Mouse (Mus musculus) hematopoietic stem cell, adult 5-6 weeks (primary cell): Measurements from ENCODE around the gene Sipa1l1. TPM values are rescaled to one million over a fixed set of nuclear protein-coding genes. Genes with fewer than 3 reads are reported as not detected.

ENCODE experiments used
- ATAC-seq, 2 experiments: fragments of 125-278 bp in 1 of 2; replicated peaks in 1 of 2; 2 replicates each; pipeline ENCODE4 v1.8.0; 2016 to 2017; ENCODE audit warnings: inconsistent platforms in 2 of 2, mild to moderate bottlenecking in 2 of 2, moderate number of reproducible peaks in 2 of 2, low read depth in 1 of 2, moderate TSS enrichment in 1 of 2; ENCODE audit not compliant: low FRiP score in 2 of 2, poor library complexity in 2 of 2, severe bottlenecking in 2 of 2, insufficient read depth in 1 of 2, low TSS enrichment in 1 of 2
- total RNA-seq: library from RNA; stranded (forward); fragments of 172-1452, 232-1000 nt; gene quantifications from 2 replicates; pipeline ENCODE4 v1.2.3, GENCODE M21; 2017

The Sipa1l1 gene
- total RNA-seq, 1 experiment from 2014 or later: 27.9 TPM

GRCm38 (mm10) chr12:82367345-82367744, 198.2 kb downstream of the Sipa1l1 start:
- no peak for ATAC-seq

DNA sequence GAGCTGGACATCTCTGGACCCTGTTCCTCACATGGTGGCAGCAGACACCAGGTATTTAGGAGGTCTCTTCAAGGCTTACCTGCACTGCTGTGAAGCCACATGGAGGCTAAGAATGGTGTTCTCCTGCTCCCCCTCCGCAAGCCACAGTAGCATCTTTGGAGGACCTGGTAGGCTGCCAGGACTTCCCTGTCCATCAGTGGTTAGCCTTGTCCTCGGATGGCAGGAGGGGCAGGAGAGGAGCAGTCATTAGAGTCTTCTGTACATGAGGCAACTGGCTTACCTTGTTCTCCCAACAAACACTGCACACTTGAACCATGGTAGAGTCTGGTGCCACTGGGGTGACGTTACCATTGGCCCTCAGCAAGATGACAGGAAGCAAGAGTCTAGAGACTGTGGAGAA, 198.9 kb downstream of the Sipa1l1 start:
- ATAC-seq: no peak

DNA sequence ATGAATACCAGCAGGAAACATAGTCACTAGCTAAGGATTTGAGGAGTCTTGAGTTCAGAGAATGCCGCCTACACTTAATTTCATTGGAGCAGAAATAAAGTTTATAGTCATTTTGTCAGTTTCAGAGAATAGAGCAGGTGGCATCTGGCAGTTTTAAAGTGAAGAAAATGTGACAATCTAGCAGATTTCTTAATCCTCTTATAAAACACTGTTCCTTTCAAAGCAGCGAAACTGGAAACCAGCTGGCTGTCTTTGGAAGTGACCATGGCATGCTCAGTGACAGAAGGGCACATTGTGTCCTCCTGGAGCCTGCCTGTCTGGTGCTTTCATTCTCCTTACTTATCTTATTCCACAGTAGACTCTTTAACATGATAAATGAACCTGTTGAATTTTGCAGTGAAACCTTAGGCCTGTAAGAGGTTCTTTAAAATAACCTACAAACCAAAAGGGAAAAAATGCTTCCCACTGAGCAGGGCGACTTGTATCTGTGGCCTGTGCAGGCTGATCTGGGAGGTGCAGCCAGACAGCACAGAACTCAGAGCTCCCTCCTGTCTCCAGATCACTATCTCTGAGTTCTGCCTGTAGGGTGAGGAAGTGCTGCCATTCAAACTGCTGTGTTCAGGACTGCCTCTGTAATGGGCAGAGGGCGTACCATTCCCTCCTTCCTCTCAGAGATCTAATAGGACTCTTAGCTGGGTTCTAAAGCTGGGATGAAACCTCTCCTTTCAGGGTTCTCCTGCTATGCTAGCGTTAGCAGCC, 200.5 kb downstream of the Sipa1l1 start:
- no peak for ATAC-seq

DNA sequence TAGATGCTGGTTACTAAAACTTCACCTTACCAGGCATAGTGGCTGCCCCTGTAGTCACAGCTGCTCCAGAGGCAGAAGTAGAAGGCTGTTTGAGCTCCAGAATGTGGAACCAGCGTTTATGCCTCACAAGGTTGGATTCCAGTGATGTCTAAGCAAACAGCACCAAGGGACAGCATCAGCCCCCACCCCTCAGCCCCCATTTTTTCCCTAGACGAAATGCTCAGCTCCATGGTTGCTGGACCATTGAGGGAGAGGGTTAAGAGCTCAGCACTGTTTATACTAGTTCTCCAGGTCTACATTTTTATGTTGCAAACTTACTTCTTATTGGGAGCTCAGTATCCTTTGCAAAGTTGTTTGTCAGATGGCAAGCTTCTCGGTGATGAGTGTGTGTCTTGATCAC, 202.1 kb downstream of the Sipa1l1 start:
- no peak for ATAC-seq

GRCm38 (mm10) chr12:82374020-82374419, 204.9 kb downstream of the Sipa1l1 start:
- no peak for ATAC-seq

DNA sequence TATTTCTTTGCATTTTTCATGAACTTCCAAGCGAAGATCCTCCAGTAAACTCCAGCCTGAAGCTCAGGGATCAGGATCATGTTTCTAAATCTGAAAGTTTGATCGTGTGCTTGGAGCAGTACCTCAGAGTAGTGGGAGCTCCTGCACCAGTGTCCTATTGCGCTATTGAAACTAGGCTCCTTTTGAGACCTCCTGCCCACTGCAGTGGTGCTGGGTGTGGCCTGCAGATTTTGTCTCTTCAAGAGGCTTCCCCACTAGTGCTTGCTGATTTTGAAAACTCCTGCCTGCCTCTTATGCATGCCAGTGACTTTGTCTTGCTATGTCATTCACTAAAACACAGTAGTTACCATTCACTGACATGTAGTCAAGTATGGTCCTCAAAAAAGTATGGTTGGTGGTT, 213.8 kb downstream of the Sipa1l1 start:
- ATAC-seq: no peak

GRCm38 (mm10) chr12:82384719-82385118, 215.6 kb downstream of the Sipa1l1 start:
- ATAC-seq: no peak

GRCm38 (mm10) chr12:82387042-82387441, 217.9 kb downstream of the Sipa1l1 start:
- ATAC-seq: peak in 1 of 2 experiments; percentile 68; a peak in 1 of 4 replicates

DNA sequence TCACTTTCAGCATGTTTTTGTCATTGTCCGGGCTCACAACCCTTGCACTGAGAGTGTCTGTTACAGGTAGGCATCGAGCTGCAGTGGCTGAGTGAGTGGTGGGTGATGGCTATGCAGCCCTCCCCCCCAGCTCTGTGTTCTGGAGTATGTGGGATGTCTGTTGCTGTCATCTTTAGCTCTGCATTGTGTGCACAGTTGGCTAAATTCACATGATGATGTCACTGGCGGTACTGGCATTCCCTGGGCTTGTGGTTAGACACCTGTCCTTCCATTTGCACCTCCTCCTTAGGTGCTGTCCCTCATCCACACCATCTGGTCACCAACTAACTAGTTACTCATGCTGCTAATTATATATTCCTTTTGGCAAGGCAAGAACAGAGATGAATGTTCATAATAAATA, 218.5 kb downstream of the Sipa1l1 start:
- no peak for ATAC-seq

DNA sequence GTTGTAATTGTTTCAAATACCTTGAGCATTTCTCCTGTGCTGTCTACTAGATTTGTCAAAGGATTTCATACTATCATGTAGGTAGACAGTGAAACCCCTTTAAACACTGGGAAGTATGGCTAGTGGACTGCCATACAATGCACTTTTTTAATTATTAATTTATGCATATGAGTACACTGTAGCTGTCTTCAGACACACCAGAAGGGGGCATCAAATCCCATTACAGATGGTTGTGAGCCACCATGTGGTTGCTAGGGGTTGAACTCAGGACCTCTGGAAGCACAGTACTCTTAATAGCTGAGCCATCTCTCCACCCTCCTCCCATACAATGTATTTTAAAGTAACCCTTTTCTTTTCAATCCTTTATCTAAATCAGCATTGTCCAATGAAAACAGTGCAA, 219.0 kb downstream of the Sipa1l1 start:
- ATAC-seq: no peak

- peak; percentile 80 to 85 for ATAC-seq
Observed at GRCm38 (mm10) chr12:82394118-82394861, 225.2 kb downstream of the Sipa1l1 start.

GRCm38 (mm10) chr12:82395194-82395593, 226.1 kb downstream of the Sipa1l1 start:
- no peak for ATAC-seq

- ATAC-seq: no peak
Observed at GRCm38 (mm10) chr12:82397193-82397592, 228.1 kb downstream of the Sipa1l1 start.

DNA sequence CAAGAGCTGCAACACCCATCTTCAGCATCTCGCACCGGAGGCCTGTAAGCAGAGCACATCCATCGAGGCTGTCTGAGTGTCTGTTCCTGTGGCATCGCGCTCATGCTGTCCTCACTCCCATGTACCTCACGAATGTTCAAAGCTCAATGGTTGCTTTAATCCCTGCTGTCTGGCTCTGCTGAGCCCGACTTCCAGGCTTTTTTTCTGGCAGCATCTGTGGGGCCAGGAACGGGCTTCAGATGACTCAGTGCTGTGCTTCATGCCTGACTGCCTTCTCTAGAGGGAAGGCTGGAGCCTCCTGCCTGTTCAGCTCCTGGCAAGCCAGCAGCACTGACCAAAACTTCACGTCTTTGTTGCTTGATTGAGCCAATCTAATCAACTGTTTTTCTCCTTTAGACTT, 228.6 kb downstream of the Sipa1l1 start:
- no peak for ATAC-seq

DNA sequence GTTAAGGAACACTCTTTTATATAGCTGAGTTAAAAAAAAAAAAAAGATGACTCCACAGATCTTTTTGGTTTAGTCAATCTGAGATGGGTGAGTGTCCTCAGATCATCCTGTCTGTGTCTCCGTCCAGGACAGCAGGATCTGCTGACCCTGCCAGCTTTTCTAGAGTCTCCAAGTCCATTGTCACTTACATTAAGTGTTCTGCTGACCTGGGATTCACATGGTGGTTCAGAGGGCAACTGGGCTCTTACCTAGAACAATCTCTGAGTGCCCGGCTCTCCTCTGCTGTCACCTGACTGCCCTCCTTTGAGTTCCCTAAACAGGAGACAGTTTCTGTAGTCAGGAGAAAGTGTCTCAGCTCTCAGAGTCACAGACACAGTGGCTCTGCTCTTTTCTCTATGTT, 229.8 kb downstream of the Sipa1l1 start:
- no peak for ATAC-seq

DNA sequence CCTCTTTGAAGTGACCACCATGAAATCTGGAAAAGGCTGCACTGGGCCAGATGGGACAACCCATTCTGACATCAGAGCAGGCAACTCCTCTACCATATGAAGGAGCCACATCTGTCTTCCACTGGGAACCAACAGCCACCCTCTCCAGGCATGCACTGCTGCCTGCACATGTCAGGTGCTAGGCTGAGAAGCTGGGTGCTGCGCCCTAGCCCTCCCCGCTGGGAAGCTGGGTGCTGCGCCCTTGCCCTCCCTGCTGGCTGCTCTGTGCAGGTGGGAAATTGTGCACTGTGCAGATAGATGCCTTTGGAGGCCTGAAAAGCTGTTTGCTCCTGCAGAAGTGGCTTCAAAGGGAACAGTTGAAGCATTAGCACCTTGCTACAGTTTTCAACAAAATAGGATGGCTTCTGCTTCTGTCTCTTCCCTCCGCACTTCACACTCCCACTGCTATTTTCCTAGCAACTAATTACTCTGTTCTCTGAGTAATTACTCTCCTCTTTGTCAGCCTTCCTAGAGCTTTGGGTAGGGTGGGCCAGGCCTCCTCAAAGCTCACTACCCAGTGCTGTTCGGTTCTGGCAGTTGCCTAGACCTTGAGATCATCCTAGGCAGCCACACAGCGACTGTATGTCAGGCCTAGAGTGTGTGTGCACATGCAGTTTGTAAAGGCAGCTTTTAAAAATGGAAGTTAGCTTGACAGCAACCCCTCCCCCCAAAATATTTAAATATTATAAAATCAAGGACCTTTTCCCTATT, 231.0 kb downstream of the Sipa1l1 start:
- no peak for ATAC-seq

DNA sequence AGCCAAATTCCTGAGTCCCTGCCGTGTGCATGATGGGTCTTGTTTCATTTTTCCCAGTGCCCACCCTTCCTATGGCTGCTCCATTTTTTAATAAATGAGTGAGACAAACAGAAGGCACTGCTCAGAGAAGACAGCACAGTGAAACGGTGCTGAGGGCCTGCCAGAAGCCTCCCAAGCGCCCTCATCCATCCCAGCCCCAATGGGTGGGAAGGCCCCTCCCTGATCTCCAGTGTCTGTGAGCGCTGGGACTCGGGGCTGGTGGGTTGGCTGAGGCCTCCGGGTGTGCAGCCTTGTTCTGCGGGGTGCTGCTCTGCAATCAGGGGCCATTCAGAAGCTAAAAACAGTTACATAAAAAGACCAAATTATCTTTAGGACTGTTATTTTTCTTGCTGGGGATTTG, 231.7 kb downstream of the Sipa1l1 start:
- no peak for ATAC-seq

- peak; percentile 22 to 67; a peak in 2 of 4 replicates for ATAC-seq
Observed at GRCm38 (mm10) chr12:82401440-82401839, 232.3 kb downstream of the Sipa1l1 start.
